Mouse (Mus musculus): ENCODE measurements around the gene Tmem109.

DNA sequence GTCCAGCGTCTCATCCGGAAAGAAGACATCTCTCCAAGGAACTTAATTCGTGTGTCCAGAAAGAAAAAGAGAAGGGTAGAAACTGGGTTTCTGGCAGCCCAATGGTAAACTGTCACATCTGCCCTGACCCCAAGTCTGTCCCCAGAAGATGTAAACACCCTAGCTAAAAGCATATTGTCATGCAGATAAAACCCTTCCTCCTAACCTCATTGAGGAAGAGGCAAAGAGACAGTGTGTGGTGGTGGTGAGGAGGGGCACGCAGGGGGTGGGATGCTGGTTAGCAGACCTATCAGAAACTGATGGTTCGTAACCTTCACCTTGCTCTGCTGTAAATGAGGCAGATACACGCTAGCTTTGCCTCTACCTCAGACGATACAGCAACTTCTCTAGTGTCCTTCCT lies 60.5 kb downstream of the Tmem109 start:
- no peak for TF ChIP-seq POLR2A (IDR thresholded peaks at IDR 0.05; ENCODE audit: extremely low read depth, insufficient read depth, low read length)
- no peak for TF ChIP-seq CTCF (IDR thresholded peaks at IDR 0.05; ENCODE audit: extremely low read depth, insufficient read depth, low read length)
